Mouse (Mus musculus) erythroblast, embryonic 14.5 days (primary cell): Measurements from ENCODE around the gene Hipk2.

ENCODE experiments used
- GATA1 ChIP-seq: IDR thresholded peaks from 2 replicates; pipeline ENCODE4 v1.6.1; 2012; ENCODE audit warnings: low read length, inconsistent platforms, mixed read lengths
- TAL1 ChIP-seq: IDR thresholded peaks from 3 replicates; pipeline ENCODE4 v1.6.1; 2012; ENCODE audit warnings: low read length, inconsistent platforms, mixed read lengths

- TF ChIP-seq GATA1 (no peak), TAL1 (no peak)
Observed at GRCm38 (mm10) chr6:38825886-38826285, 50.1 kb downstream of the Hipk2 start.
